Mouse (Mus musculus): Measurements from ENCODE around the gene Rad54l.

Rad54l gene

GRCm38 (mm10) chr4:116141736-116142135 is 18.2 kb upstream of the Rad54l start:
- DNase-seq (ENCODE audit: extremely low spot score, low spot score): no peak

- DNase-seq (ENCODE audit: extremely low spot score, low spot score): no peak
These were observed 17.5 kb upstream of the Rad54l start for GRCm38 (mm10) chr4:116140801-116141574.

- no peak for DNase-seq (ENCODE audit: extremely low spot score, low spot score)
These were observed 14.0 kb upstream of the Rad54l start for GRCm38 (mm10) chr4:116137421-116137996.

GRCm38 (mm10) chr4:116134990-116135389 is 11.5 kb upstream of the Rad54l start:
- DNase-seq (ENCODE audit: extremely low spot score, low spot score): no peak

- no peak for DNase-seq (ENCODE audit: extremely low spot score, low spot score)
These were observed 9.6 kb upstream of the Rad54l start for GRCm38 (mm10) chr4:116133126-116133525.

GRCm38 (mm10) chr4:116127956-116128355 is 4.5 kb upstream of the Rad54l start:
- no peak for DNase-seq (ENCODE audit: extremely low spot score, low spot score)

- DNase-seq (ENCODE audit: extremely low spot score, low spot score): no peak
These were observed 2.4 kb upstream of the Rad54l start for GRCm38 (mm10) chr4:116125803-116126386.

- DNase-seq (ENCODE audit: extremely low spot score, low spot score): no peak
These were observed 728 bp downstream of the Rad54l start for GRCm38 (mm10) chr4:116122762-116123161.

- DNase-seq (ENCODE audit: extremely low spot score, low spot score): no peak
These were observed 12.0 kb downstream of the Rad54l start for GRCm38 (mm10) chr4:116111486-116111885.

- no peak for DNase-seq (ENCODE audit: extremely low spot score, low spot score)
These were observed 12.8 kb downstream of the Rad54l start for GRCm38 (mm10) chr4:116110695-116111094.

GRCm38 (mm10) chr4:116105278-116105677 is 18.2 kb downstream of the Rad54l start:
- DNase-seq (ENCODE audit: extremely low spot score, low spot score): no peak

- no peak for DNase-seq (ENCODE audit: extremely low spot score, low spot score)
These were observed 22.5 kb downstream of the Rad54l start for GRCm38 (mm10) chr4:116100959-116101358.

- no peak for DNase-seq (ENCODE audit: extremely low spot score, low spot score)
These were observed 26.3 kb downstream of the Rad54l start for GRCm38 (mm10) chr4:116097211-116097610.

GRCm38 (mm10) chr4:116096291-116096690 is 27.2 kb downstream of the Rad54l start:
- DNase-seq (ENCODE audit: extremely low spot score, low spot score): no peak

- no peak for DNase-seq (ENCODE audit: extremely low spot score, low spot score)
These were observed 34.8 kb downstream of the Rad54l start for GRCm38 (mm10) chr4:116088510-116089249.

GRCm38 (mm10) chr4:116077240-116078095 is 46.0 kb downstream of the Rad54l start:
- no peak for DNase-seq (ENCODE audit: extremely low spot score, low spot score)

- DNase-seq (ENCODE audit: extremely low spot score, low spot score): no peak
These were observed 46.9 kb downstream of the Rad54l start for GRCm38 (mm10) chr4:116076369-116077231.

- DNase-seq (ENCODE audit: extremely low spot score, low spot score): peak; percentile 94
These were observed 47.7 kb downstream of the Rad54l start for GRCm38 (mm10) chr4:116075631-116076368.

- peak; percentile 91 for DNase-seq (ENCODE audit: extremely low spot score, low spot score)
These were observed 48.4 kb downstream of the Rad54l start, which contains the start of the genes Uqcrh and Lrrc41 for GRCm38 (mm10) chr4:116074861-116075620. TSS of gene Uqcrh (minus strand) at chr4:116075071. TSS of gene Lrrc41 (plus strand) at chr4:116075269.

Measured in neural tube, embryonic 10.5 days (tissue).